Mouse (Mus musculus): ENCODE measurements around the gene Mapk1. TPM values are rescaled to one million over a fixed set of nuclear protein-coding genes. Genes with fewer than 3 reads are reported as not detected.
"Not testable (repeated sequence)": the region's sequence is repeated elsewhere in the genome, so short reads cannot be mapped to it uniquely, and the experiment has no call there.

The Mapk1 gene
- polyA plus RNA-seq, 1 experiment from 2014 or later: 173 TPM

- no peak overlapping the region for H3K9ac ChIP-seq (replicated peaks)
- 70% methylated on average over 2 of the region's 2 CpGs for WGBS
- H3K27ac ChIP-seq: no peak overlapping the region
- no peak overlapping the region for H3K4me2 ChIP-seq (replicated peaks)
- H3K27me3 ChIP-seq: no peaks in the 10 kb centered on the region
- H3K4me3 ChIP-seq (replicated peaks): no peak overlapping the region
- peaks cover 42% of the 10 kb centered on the region for H3K4me1 ChIP-seq (replicated peaks)
- peaks cover 12% of the 10 kb centered on the region; the same call in 1 of the 2 replicates for H3K36me3 ChIP-seq
- no peak for ATAC-seq
- H3K9me3 ChIP-seq: no peaks in the 10 kb centered on the region
Measured at GRCm38 (mm10) chr16:16987248-16987647, 4.1 kb downstream of the Mapk1 start.

DNA sequence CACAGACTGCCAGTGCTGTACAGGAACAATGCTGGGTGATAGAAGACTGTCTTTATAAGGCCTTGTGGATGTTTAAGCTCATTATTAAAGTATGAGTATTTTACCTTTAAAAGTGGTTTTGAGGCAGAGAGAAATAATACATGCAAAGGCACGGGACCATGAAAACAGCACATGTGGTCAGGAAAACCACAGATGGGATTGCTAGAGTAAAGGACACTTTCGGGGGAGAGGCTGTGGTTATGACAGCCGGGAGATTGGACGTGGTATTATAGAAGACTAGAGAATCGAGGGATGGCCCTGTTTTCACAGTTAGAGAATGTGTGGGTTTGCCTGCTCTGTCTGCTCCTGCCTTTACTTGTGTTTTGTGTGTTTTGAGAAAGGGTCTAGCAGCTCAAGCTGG is 5.7 kb downstream of the Mapk1 start:
- Histone ChIP-seq H3K27ac (no peak overlapping the region), H3K9ac (replicated peaks) (no peak overlapping the region), H3K36me3 (peaks cover 12% of the 10 kb centered on the region; the same call in 1 of the 2 replicates), H3K4me2 (replicated peaks) (no peak overlapping the region), H3K9me3 (no peaks in the 10 kb centered on the region), H3K4me3 (replicated peaks) (no peak overlapping the region), H3K4me1 (replicated peaks) (peaks cover 48% of the 10 kb centered on the region), H3K27me3 (no peaks in the 10 kb centered on the region)
- no peak for ATAC-seq
- 97% methylated on average over 5 of the region's 5 CpGs for WGBS

DNA sequence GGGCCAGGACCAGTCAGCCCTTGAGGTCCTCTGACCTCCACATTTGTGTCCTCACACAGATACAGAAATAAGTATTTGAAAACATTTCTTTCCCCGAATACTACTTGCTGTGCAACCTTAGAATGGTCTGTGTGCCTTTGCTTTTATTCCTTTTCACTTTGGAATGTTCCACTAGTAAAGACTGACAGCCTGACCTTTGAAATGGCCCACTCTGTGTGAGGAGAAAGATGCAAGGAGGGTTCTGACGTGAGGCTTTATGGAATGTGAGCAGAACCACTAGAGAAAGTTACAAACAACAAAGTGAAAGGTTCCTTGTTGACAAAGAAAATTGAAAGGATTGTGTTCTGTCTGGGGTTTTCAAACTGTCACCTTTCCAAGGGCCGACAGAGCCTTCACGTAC is 6.8 kb downstream of the Mapk1 start:
- peaks cover 12% of the 10 kb centered on the region; the same call in 1 of the 2 replicates for H3K36me3 ChIP-seq
- ATAC-seq: no peak
- no peaks in the 10 kb centered on the region for H3K9me3 ChIP-seq
- H3K9ac ChIP-seq (replicated peaks): no peak overlapping the region
- H3K4me1 ChIP-seq (replicated peaks): peaks cover 42% of the 10 kb centered on the region
- 82% methylated on average over 4 of the region's 4 CpGs for WGBS
- H3K27me3 ChIP-seq: no peaks in the 10 kb centered on the region
- no peak overlapping the region for H3K4me3 ChIP-seq (replicated peaks)
- H3K4me2 ChIP-seq (replicated peaks): no peak overlapping the region
- H3K27ac ChIP-seq: no peak overlapping the region

GRCm38 (mm10) chr16:16994426-16995052 is 11.4 kb downstream of the Mapk1 start:
- 83% methylated on average over 4 of the region's 4 CpGs for WGBS
- Histone ChIP-seq H3K27me3 (no peaks in the 10 kb centered on the region), H3K9me3 (no peaks in the 10 kb centered on the region), H3K27ac (no peak overlapping the region), H3K36me3 (no peaks in the 10 kb centered on the region), H3K4me1 (replicated peaks) (peaks cover 23% of the 10 kb centered on the region), H3K4me3 (replicated peaks) (no peak overlapping the region), H3K9ac (replicated peaks) (no peak overlapping the region), H3K4me2 (replicated peaks) (no peak overlapping the region)
- ATAC-seq: no peak

GRCm38 (mm10) chr16:16996121-16996729 is 13.0 kb downstream of the Mapk1 start:
- not testable (repeated sequence) for H3K27me3 ChIP-seq; H3K27ac ChIP-seq; ATAC-seq; H3K9me3 ChIP-seq; H3K4me2 ChIP-seq (replicated peaks); H3K9ac ChIP-seq (replicated peaks); H3K4me3 ChIP-seq (replicated peaks); H3K36me3 ChIP-seq
- WGBS: 94% methylated on average over 10 of the region's 10 CpGs
- peaks cover 18% of the 10 kb centered on the region; the same call in 1 of the 2 replicates for H3K4me1 ChIP-seq (replicated peaks)

DNA sequence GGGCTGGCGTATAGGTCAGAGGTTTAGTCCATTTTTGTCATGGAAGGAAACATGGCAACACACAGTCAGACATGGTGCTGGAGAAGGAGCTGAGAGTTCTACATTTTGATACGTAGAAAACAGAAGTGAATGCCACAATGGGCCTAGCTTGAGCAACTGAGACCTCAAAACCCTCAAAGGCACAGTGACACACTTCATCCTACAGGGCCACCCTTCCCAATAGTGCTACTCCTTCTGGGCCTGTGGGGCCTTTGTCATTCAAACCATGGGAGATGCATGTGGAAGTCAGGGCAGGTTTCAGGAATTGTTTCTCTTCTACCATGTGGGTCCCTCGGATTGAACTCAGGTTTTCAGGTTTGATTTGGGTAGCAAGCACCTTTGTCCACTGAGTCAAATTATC is 17.9 kb downstream of the Mapk1 start:
- H3K36me3 ChIP-seq: no peaks in the 10 kb centered on the region
- H3K4me1 ChIP-seq (replicated peaks): peaks cover 19% of the 10 kb centered on the region
- ATAC-seq: no peak
- 95% methylated on average over 3 of the region's 3 CpGs for WGBS
- no peak overlapping the region for H3K9ac ChIP-seq (replicated peaks)
- H3K4me2 ChIP-seq (replicated peaks): no peak overlapping the region
- H3K27ac ChIP-seq: no peak overlapping the region
- H3K27me3 ChIP-seq: no peaks in the 10 kb centered on the region
- H3K9me3 ChIP-seq: no peaks in the 10 kb centered on the region
- H3K4me3 ChIP-seq (replicated peaks): no peak overlapping the region

GRCm38 (mm10) chr16:17007070-17007469 is 23.9 kb downstream of the Mapk1 start:
- H3K4me2 ChIP-seq (replicated peaks): no peak overlapping the region
- ATAC-seq: no peak
- H3K36me3 ChIP-seq: 0 out of 2 replicates have a peak, but pooled peaks cover 4% of the 10 kb centered on the region
- no peak overlapping the region for H3K27ac ChIP-seq
- H3K4me3 ChIP-seq (replicated peaks): no peak overlapping the region
- no peaks in the 10 kb centered on the region for H3K27me3 ChIP-seq
- peaks cover 17% of the 10 kb centered on the region for H3K4me1 ChIP-seq (replicated peaks)
- WGBS: 94% methylated on average over 1 of the region's 1 CpGs
- H3K9ac ChIP-seq (replicated peaks): no peak overlapping the region
- no peaks in the 10 kb centered on the region for H3K9me3 ChIP-seq

GRCm38 (mm10) chr16:17010036-17010435 is 26.9 kb downstream of the Mapk1 start:
- H3K27me3 ChIP-seq: no peaks in the 10 kb centered on the region
- ATAC-seq: no peak
- no peaks in the 10 kb centered on the region for H3K4me1 ChIP-seq (replicated peaks)
- H3K36me3 ChIP-seq: 0 out of 2 replicates have a peak, but pooled peaks cover 4% of the 10 kb centered on the region
- no peak overlapping the region for H3K4me3 ChIP-seq (replicated peaks)
- no peaks in the 10 kb centered on the region for H3K9me3 ChIP-seq
- WGBS: 98% methylated on average over 7 of the region's 7 CpGs
- no peak overlapping the region for H3K9ac ChIP-seq (replicated peaks)
- no peak overlapping the region for H3K27ac ChIP-seq
- no peak overlapping the region for H3K4me2 ChIP-seq (replicated peaks)

GRCm38 (mm10) chr16:17012583-17012982 is 29.4 kb downstream of the Mapk1 start:
- H3K9ac ChIP-seq (replicated peaks): no peak overlapping the region
- H3K4me3 ChIP-seq (replicated peaks): no peak overlapping the region
- ATAC-seq: no peak
- H3K9me3 ChIP-seq: no peaks in the 10 kb centered on the region
- peaks cover 11% of the 10 kb centered on the region for H3K36me3 ChIP-seq
- H3K27ac ChIP-seq: no peak overlapping the region
- H3K4me2 ChIP-seq (replicated peaks): no peak overlapping the region
- WGBS: 100% methylated on average over 1 of the region's 1 CpGs
- no peaks in the 10 kb centered on the region for H3K27me3 ChIP-seq
- H3K4me1 ChIP-seq (replicated peaks): no peaks in the 10 kb centered on the region

- ATAC-seq: no peak
- Histone ChIP-seq H3K9me3 (no peaks in the 10 kb centered on the region), H3K4me2 (replicated peaks) (no peak overlapping the region), H3K4me1 (replicated peaks) (no peaks in the 10 kb centered on the region), H3K9ac (replicated peaks) (no peak overlapping the region), H3K27ac (no peak overlapping the region), H3K27me3 (no peaks in the 10 kb centered on the region), H3K4me3 (replicated peaks) (no peak overlapping the region), H3K36me3 (peaks cover 27% of the 10 kb centered on the region)
- 94% methylated on average over 4 of the region's 4 CpGs for WGBS
Measured at GRCm38 (mm10) chr16:17015111-17015852, 32.1 kb downstream of the Mapk1 start.

DNA sequence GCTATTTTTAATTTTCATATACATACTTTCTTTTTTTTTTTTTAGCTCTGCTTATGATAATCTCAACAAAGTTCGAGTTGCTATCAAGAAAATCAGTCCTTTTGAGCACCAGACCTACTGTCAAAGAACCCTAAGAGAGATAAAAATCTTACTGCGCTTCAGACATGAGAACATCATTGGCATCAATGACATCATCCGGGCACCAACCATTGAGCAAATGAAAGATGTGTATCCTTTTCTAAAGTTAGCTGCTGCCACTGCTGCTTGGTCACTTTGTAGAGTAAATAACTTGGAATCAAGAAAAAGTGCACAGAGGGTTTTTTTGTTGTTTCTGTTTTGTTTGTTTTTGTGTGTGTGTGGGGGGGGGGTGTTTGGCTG is 32.7 kb downstream of the Mapk1 start:
- ATAC-seq: no peak
- H3K4me1 ChIP-seq (replicated peaks): no peaks in the 10 kb centered on the region
- no peak overlapping the region for H3K27ac ChIP-seq
- H3K4me2 ChIP-seq (replicated peaks): no peak overlapping the region
- H3K27me3 ChIP-seq: no peaks in the 10 kb centered on the region
- peaks cover 29% of the 10 kb centered on the region for H3K36me3 ChIP-seq
- H3K9ac ChIP-seq (replicated peaks): no peak overlapping the region
- no peaks in the 10 kb centered on the region for H3K9me3 ChIP-seq
- no peak overlapping the region for H3K4me3 ChIP-seq (replicated peaks)
- WGBS: 99% methylated on average over 3 of the region's 3 CpGs

DNA sequence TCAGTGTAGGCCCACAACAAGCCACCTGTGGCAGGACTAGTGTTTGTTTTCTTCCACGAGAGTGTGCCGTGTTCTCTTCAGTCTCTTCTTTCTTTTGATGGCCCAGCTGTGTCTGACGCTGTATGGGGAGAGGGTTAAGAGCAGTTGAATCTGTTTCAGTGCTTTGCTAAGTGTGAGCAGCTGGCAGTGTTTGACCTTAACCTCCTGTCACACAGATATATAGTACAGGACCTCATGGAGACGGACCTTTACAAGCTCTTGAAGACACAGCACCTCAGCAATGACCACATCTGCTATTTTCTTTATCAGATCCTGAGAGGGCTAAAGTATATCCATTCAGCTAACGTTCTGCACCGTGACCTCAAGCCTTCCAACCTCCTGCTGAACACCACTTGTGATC is 34.9 kb downstream of the Mapk1 start:
- ATAC-seq: no peak
- Histone ChIP-seq H3K9me3 (no peaks in the 10 kb centered on the region), H3K27me3 (no peaks in the 10 kb centered on the region), H3K4me1 (replicated peaks) (no peaks in the 10 kb centered on the region), H3K9ac (replicated peaks) (no peak overlapping the region), H3K4me2 (replicated peaks) (no peak overlapping the region), H3K4me3 (replicated peaks) (no peak overlapping the region), H3K27ac (no peak overlapping the region), H3K36me3 (peaks cover 46% of the 10 kb centered on the region)
- 81% methylated on average over 6 of the region's 6 CpGs for WGBS
